10 mouse cellular contexts compared by ENCODE assay signal in the genomic region with DNA sequence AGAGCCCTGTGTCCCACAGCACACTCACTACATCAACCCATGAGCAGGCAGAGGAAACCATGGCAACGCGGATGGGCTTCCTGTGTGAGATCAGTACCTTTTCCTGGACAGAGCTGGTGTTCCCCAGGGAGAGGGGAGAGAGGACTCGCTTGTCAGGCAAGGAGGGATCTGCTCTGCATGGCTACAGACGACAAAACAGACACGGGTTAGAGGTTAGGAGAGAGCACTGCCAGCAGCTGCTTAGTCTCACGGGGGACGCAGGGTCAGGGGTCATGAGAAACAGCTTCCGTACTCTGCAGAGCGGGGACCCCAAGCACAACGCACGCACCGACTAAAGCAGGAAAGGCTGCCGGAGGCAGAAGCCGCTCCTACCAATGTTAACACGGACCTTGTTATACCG.
DNase-seq lines count a peak whose midpoint lies in the region; ATAC-seq and TF ChIP-seq lines count a peak whose summit lies in the region.
"Had no signal": no experiment of that assay in that cellular context is flagged by ENCODE, and none has a peak within 500 bp of the region (broad histone marks: within the 10 kb centered on the region; RNA-seq: fewer than 3 reads in every experiment).

No protein-coding gene starts in this region.

- H3K27me3 ChIP-seq in heart, embryonic 10.5 days (ENCODE audit: insufficient read depth, poor library complexity, severe bottlenecking) = no peaks in the 10 kb centered on the region
- no peaks in the 10 kb centered on the region for H3K27me3 ChIP-seq in midbrain, embryonic 11.5 days (ENCODE audit: control insufficient read depth, insufficient read depth, low read length)
- H3K27me3 ChIP-seq: CH12.LX; embryonic facial prominence, embryonic 15.5 days had no signal

- H3K36me3 ChIP-seq in heart, embryonic 10.5 days = peaks cover 67% of the 10 kb centered on the region
- H3K36me3 ChIP-seq in midbrain, embryonic 11.5 days (ENCODE audit: control insufficient read depth, insufficient read depth, low read length) = peaks cover 11% of the 10 kb centered on the region; the same call in 1 of the 2 replicates

- TF ChIP-seq POLR2A in lung, adult 2 months (IDR thresholded peaks at IDR 0.05; ENCODE audit: borderline replicate concordance, extremely low read depth, low read depth, low read length) = no peak

- no peak overlapping the region for H3K9ac ChIP-seq in midbrain, embryonic 11.5 days (ENCODE audit: low read length)
- H3K9ac ChIP-seq: embryonic facial prominence, embryonic 15.5 days had no signal

- WGBS in lung, adult 2 months = 42% methylated on average over 16 of the region's 16 CpGs
- 63% methylated on average over 16 of the region's 16 CpGs for WGBS in heart, embryonic 10.5 days
- WGBS in midbrain, embryonic 11.5 days = 53% methylated on average over 16 of the region's 16 CpGs

- peak; percentile 19 to 45 for DNase-seq in lung, adult 18-20 months
- no peak for DNase-seq in lung, adult 2 months
- no peak for DNase-seq in heart, embryonic 10.5 days (ENCODE audit: low spot score)
- DNase-seq in kidney, adult 9 months = peak; percentile 75
- DNase-seq in midbrain, embryonic 11.5 days (ENCODE audit: low spot score, missing footprints) = peak; percentile 88
- no peak for DNase-seq in testis, postnatal 14 days (ENCODE audit: low spot score)
- no peak for DNase-seq in c-Kit-positive CD71-positive TER-119-positive erythroid progenitor cells, embryonic 14.5 days (ENCODE audit: low spot score)

- H3K27ac ChIP-seq in heart, embryonic 10.5 days = 0 out of 2 replicates have a peak overlapping the region, but pooled peaks have one; percentile 16
- H3K27ac ChIP-seq in midbrain, embryonic 11.5 days (ENCODE audit: low read depth, low read length) = no peak overlapping the region
- H3K27ac ChIP-seq: embryonic facial prominence, embryonic 15.5 days had no signal

- ATAC-seq in midbrain, embryonic 11.5 days (ENCODE audit: low FRiP score) = peak; percentile 87
- no peak for ATAC-seq in cerebellum, adult (ENCODE audit: insufficient number of reproducible peaks, low FRiP score, low TSS enrichment)

- peaks cover 15% of the 10 kb centered on the region for H3K4me1 ChIP-seq in lung, adult 2 months (ENCODE audit: control insufficient read depth, insufficient read depth, low read length)
- H3K4me1 ChIP-seq in heart, embryonic 10.5 days = peaks cover 11% of the 10 kb centered on the region; the same call in 1 of the 2 replicates
- no peaks in the 10 kb centered on the region for H3K4me1 ChIP-seq in midbrain, embryonic 11.5 days (ENCODE audit: control insufficient read depth, insufficient read depth, low read length)
- H3K4me1 ChIP-seq: embryonic facial prominence, embryonic 15.5 days had no signal

- no peak overlapping the region for H3K4me3 ChIP-seq in lung, adult 2 months (replicated peaks; ENCODE audit: extremely low read depth, low read depth, low read length)
- H3K4me3 ChIP-seq in heart, embryonic 10.5 days = no peak overlapping the region
- H3K4me3 ChIP-seq in midbrain, embryonic 11.5 days (ENCODE audit: low read depth, low read length) = no peak overlapping the region
- H3K4me3 ChIP-seq: embryonic facial prominence, embryonic 15.5 days had no signal

- no peaks in the 10 kb centered on the region for H3K9me3 ChIP-seq in heart, embryonic 10.5 days
- H3K9me3 ChIP-seq in midbrain, embryonic 11.5 days (ENCODE audit: control insufficient read depth, low read length) = no peaks in the 10 kb centered on the region
- H3K9me3 ChIP-seq: embryonic facial prominence, embryonic 15.5 days had no signal

- no peak for TF ChIP-seq CTCF in lung, adult 2 months (IDR thresholded peaks at IDR 0.05; ENCODE audit: insufficient read depth, low read length)

- no peak overlapping the region for H3K4me2 ChIP-seq in midbrain, embryonic 11.5 days
- H3K4me2 ChIP-seq: embryonic facial prominence, embryonic 15.5 days had no signal

Comparison
In these comparisons a context has a peak if more than half of its experiments do, and no peak if none do; other contexts are left out.
1. DNase-seq: peak in lung, adult 18-20 months (2 of 2), kidney, adult 9 months (single experiment) and midbrain, embryonic 11.5 days (single experiment); none in lung, adult 2 months (single experiment), heart, embryonic 10.5 days (single experiment), testis, postnatal 14 days (single experiment) and c-Kit-positive CD71-positive TER-119-positive erythroid progenitor cells, embryonic 14.5 days (single experiment).